Mouse (Mus musculus): ENCODE measurements around the gene Cc2d2a.

DNA sequence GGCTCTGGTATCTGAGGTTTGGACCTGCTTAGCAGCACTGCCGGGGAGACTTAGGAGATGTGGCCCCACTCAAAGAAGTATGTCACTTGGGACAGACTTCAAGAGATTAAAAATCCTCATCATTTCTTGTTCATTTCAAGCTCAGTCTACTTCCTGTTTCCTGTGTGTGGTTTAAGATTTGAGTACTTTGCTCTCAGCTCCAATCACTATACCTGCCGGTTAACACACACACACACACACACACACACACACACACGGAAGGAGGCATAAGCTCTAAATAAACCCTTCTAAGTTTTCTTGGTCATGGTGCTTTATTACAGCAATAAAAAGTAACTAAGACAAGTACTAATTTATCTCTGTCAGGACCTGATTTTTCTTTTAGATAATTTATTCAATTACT, 109.4 kb downstream of the Cc2d2a start:
- no peak for TF ChIP-seq POLR2A (IDR thresholded peaks at IDR 0.05; ENCODE audit: low read depth, low read length)
- TF ChIP-seq CTCF (conservative IDR thresholded peaks at IDR 0.05; ENCODE audit: insufficient read depth, insufficient read length, low read depth, low read length): no peak

All from kidney, adult 2 months (tissue).